Mouse (Mus musculus): ENCODE measurements around the gene Fip1l1.

DNA sequence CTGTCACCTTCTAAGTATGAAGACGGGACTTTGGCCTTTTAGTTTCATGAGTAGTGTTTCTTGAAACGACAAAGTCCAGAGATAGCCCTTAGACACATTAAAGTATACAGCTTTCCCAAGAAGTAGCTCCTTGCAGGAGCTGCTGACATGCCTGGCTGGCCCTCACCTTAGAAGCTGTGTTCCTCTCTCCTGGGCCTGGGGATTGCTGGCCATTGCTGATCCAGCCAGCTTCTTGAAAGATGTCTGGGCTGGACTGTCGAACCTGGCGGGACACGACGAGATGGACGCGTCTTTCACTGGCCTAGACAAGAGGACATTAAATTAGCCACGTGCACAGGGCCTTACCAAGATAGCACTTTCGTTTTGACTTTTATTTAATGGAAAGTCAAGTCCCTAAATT, 75.3 kb downstream of the Fip1l1 start:
- TF ChIP-seq CTCF (IDR thresholded peaks at IDR 0.05; ENCODE audit: control insufficient read depth, insufficient read depth, insufficient read length) = no peak
- TF ChIP-seq CEBPB (IDR thresholded peaks at IDR 0.05; ENCODE audit: low read depth) = no peak
- TF ChIP-seq MAX (IDR thresholded peaks at IDR 0.05) = no peak
- no peak for TF ChIP-seq MYOD1 (IDR thresholded peaks at IDR 0.05; ENCODE audit: control insufficient read depth, insufficient read length, low read depth)
- no peak for TF ChIP-seq FOSL1 (IDR thresholded peaks at IDR 0.05; ENCODE audit: insufficient read depth, low read length, poor library complexity, severe bottlenecking)
- TF ChIP-seq USF1 (IDR thresholded peaks at IDR 0.05; ENCODE audit: low read depth) = no peak
- no peak for TF ChIP-seq MYOG (IDR thresholded peaks at IDR 0.05; ENCODE audit: control insufficient read depth, extremely low read depth, insufficient read length)

All from C2C12 (cell line).